Mouse (Mus musculus) megakaryocyte progenitor cell, adult 5-6 weeks (primary cell): ENCODE data around the gene Kif1a. TPM values are rescaled to one million over a fixed set of nuclear protein-coding genes. Genes with fewer than 3 reads are reported as not detected.
"Not testable (repeated sequence)": the region's sequence is repeated elsewhere in the genome, so short reads cannot be mapped to it uniquely, and the experiment has no call there.

Source experiments
- ATAC-seq: replicated peaks from 2 replicates; pipeline ENCODE4 v1.8.0; 2016; ENCODE audit warnings: mild to moderate bottlenecking, moderate TSS enrichment, inconsistent platforms; ENCODE audit not compliant: poor library complexity
- total RNA-seq, 2 experiments: library from RNA; stranded (forward) in 1 of 2; stranded (reverse) in 1 of 2; fragments of 157-497, 149-512 nt in 1 of 2; fragments of 200-1000 nt in 1 of 2; gene quantifications; 2 replicates each; pipeline versions ENCODE4 v1.2.3 to v1.2.4; 2015 to 2017

The Kif1a gene
- total RNA-seq, 2 experiments from 2014 or later = 0.05 TPM; not detected in 1

DNA sequence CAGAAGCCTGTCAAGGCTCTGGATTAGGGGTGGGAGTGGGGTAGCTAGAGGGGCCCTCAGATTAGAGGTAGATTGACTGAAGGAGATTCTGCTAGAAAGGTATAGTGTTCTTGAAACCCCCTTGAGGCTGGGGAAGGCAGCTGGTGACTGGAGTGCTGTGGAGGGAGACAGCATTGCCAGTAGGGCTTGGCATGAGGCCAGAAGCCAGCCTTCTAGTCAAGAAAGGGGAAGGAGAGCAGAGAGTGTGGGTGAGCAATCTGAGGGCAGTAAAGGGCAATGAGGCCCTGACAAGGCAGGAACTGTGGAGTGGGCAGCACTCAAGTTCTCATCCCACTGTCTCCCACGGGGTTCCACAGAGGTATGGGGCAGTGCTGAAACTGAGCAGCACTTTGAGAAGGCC, 128.9 kb downstream of the Kif1a start:
- ATAC-seq = peak; percentile 88

DNA sequence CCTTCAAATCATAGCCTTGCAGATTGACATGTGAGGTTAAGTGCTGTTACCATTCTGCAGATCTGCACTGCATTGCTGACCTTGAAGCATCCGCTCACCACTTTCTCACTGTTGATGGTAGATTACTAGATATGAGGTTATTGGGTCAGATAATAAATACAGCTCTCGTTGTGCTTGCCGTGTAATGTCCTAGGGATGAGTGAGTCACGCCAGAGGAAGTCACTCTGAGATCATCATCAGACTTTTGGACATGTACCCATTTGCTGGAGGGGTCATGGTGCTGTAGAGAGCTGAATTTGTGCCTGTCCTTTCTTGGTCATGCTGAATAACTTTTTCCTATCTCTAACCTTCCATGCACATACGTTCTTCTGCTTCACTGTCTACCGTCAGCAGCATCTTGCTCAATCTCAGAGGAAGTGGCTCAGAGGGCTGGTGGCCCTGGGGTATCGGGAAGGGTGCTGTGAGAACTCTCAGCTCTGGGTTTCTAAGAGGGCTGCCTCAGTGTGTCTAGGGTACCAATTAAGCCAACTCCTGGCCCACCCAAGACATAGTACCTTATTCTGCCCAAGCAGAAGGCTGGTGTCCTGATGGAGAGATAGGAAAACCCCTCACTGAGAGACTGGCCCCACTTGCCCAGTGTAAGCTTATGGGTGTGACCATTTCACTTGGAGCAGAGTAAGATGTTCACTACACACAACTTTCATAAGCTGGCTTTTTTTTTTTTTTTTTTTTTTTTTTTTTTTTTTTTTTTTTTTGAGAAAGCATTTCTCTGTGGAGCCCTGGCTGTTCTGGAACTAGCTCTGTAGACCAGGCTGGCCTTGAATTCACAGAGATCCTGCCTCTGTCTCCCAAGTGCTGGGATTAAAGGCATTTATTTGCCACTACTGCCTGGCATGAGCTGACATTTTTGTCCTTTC, 129.6 kb downstream of the Kif1a start:
- peak; percentile 75 for ATAC-seq

DNA sequence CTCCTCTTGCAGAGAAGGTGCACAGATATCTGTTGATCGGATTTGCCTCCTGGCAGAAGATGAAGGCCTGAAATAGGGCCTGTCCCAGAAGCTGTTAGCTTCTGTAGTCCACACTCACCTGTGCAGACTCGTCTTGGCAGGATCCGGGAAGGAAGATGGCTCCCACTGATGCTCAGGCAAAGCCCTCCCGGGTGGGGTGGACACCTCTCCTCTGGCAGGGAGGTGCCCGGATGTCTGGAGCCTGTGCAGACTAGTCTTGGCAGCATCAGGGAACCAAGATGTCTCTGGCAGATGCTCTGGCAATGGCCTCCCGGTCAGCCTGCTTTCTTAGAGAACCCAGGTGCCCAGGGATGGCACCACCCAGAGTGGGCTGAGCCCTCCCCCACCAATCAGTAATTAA, 131.0 kb downstream of the Kif1a start:
- ATAC-seq = not testable (repeated sequence)

Other genes with a start within 250 kb of the Kif1a start
- 0.27 TPM in 1 of 2 replicates, not detected in the other for gene Ankmy1, start 199.0 kb downstream of the Kif1a start, total RNA-seq (2015)
- 0.34 TPM in 1 of 2 replicates, not detected in the other for gene Ankmy1, start 199.0 kb downstream of the Kif1a start, total RNA-seq (2017)
- 8.5 and 10.0 TPM in 2 replicates for gene Dusp28, start 195.0 kb downstream of the Kif1a start, total RNA-seq (2015)
- 2.2 and 2.9 TPM in 2 replicates for gene Dusp28, start 195.0 kb downstream of the Kif1a start, total RNA-seq (2017)
- 18.2 and 22.8 TPM in 2 replicates for gene Rnpepl1, start 191.2 kb downstream of the Kif1a start, total RNA-seq (2015)
- gene Rnpepl1, start 191.2 kb downstream of the Kif1a start, total RNA-seq (2017) = 11.4 and 15.7 TPM in 2 replicates
- 4.4 and 6.9 TPM in 2 replicates for gene Capn10, start 167.6 kb downstream of the Kif1a start, total RNA-seq (2015)
- gene Capn10, start 167.6 kb downstream of the Kif1a start, total RNA-seq (2017) = 8.2 and 9.2 TPM in 2 replicates
- gene Gpr35, start 151.1 kb downstream of the Kif1a start, total RNA-seq (2015) = 1.1 TPM in 2 replicates
- gene Gpr35, start 151.1 kb downstream of the Kif1a start, total RNA-seq (2017) = 0.74 and 1.6 TPM in 2 replicates
- not detected in 2 replicates for gene Aqp12, start 95.6 kb downstream of the Kif1a start, total RNA-seq (2015)
- gene Aqp12, start 95.6 kb downstream of the Kif1a start, total RNA-seq (2017) = not detected in 2 replicates
- gene Agxt, start 33.3 kb upstream of the Kif1a start, total RNA-seq (2015) = not detected in 2 replicates
- not detected in 2 replicates for gene Agxt, start 33.3 kb upstream of the Kif1a start, total RNA-seq (2017)
- gene 2310007B03Rik, start 59.0 kb upstream of the Kif1a start, total RNA-seq (2015) = not detected in 2 replicates
- not detected in 2 replicates for gene 2310007B03Rik, start 59.0 kb upstream of the Kif1a start, total RNA-seq (2017)
- not detected in 2 replicates for gene Crocc2, start 66.8 kb upstream of the Kif1a start, total RNA-seq (2015)
- gene Crocc2, start 66.8 kb upstream of the Kif1a start, total RNA-seq (2017) = not detected in 2 replicates
- gene Sned1, start 133.9 kb upstream of the Kif1a start, total RNA-seq (2015) = 0.44 and 3.2 TPM in 2 replicates
- 0.14 and 0.17 TPM in 2 replicates for gene Sned1, start 133.9 kb upstream of the Kif1a start, total RNA-seq (2017)
- 11.3 and 13.1 TPM in 2 replicates for gene Mterf4, start 204.0 kb upstream of the Kif1a start, total RNA-seq (2015)
- gene Mterf4, start 204.0 kb upstream of the Kif1a start, total RNA-seq (2017) = 24.4 and 27.6 TPM in 2 replicates
- gene Ppp1r7, start 240.9 kb upstream of the Kif1a start, total RNA-seq (2015) = 27.1 and 43.2 TPM in 2 replicates
- 16.0 and 26.1 TPM in 2 replicates for gene Ppp1r7, start 240.9 kb upstream of the Kif1a start, total RNA-seq (2017)
- gene Pask, start 241.5 kb upstream of the Kif1a start, total RNA-seq (2015) = 11.1 and 13.8 TPM in 2 replicates
- gene Pask, start 241.5 kb upstream of the Kif1a start, total RNA-seq (2017) = 10.4 and 12.6 TPM in 2 replicates